Mouse (Mus musculus): ENCODE measurements around the gene Pdzrn3.

GRCm38 (mm10) chr6:101322580-101322979 lies 55.1 kb downstream of the Pdzrn3 start:
- TF ChIP-seq POLR2A (IDR thresholded peaks at IDR 0.05; ENCODE audit: control insufficient read depth, extremely low read depth, insufficient read depth, low read length, poor library complexity) = no peak
- no peak for TF ChIP-seq CTCF (IDR thresholded peaks at IDR 0.05; ENCODE audit: borderline replicate concordance, control insufficient read depth, extremely low read depth, insufficient read depth, low read length, poor library complexity)
